Mouse (Mus musculus) heart, embryonic 13.5 days (tissue): ENCODE results near the gene Ell2. TPM values are rescaled to one million over a fixed set of nuclear protein-coding genes. Genes with fewer than 3 reads are reported as not detected.

ENCODE experiments used
- ATAC-seq: fragments of 200-750 bp; cut with Nextera tagmentation; 2 replicates; pipeline ENCODE4 v1.8.0; 2017; ENCODE audit warnings: moderate TSS enrichment; ENCODE audit not compliant: insufficient number of reproducible peaks, low FRiP score, low TSS enrichment; ENCODE audit errors: extremely low read depth
- H3K27ac ChIP-seq: fragments of 300-500 bp; sonication (generic); replicated peaks from 2 replicates; pipeline ENCODE4 v1.5.1; 2015; ENCODE audit warnings: moderate library complexity, mild to moderate bottlenecking, inconsistent platforms
- H3K27me3 ChIP-seq: fragments of 300-500 bp; sonication (generic); replicated peaks from 2 replicates; pipeline ENCODE4 v1.6.1; 2015; ENCODE audit warnings: mild to moderate bottlenecking, inconsistent platforms
- H3K36me3 ChIP-seq: fragments of 300-500 bp; sonication (generic); 2 replicates; pipeline ENCODE4 v1.6.1; 2015; ENCODE audit warnings: mild to moderate bottlenecking, inconsistent platforms
- H3K4me1 ChIP-seq: fragments of 300-500 bp; sonication (generic); 2 replicates; pipeline ENCODE4 v1.6.1; 2015; ENCODE audit warnings: inconsistent platforms
- H3K4me2 ChIP-seq: fragments of 300-500 bp; sonication (generic); 2 replicates; pipeline ENCODE4 v1.6.1; 2015; ENCODE audit warnings: inconsistent platforms, mild to moderate bottlenecking, moderate library complexity
- H3K4me3 ChIP-seq: fragments of 300-500 bp; sonication (generic); 2 replicates; pipeline ENCODE4 v1.5.1; 2015; ENCODE audit warnings: moderate library complexity, mild to moderate bottlenecking, inconsistent platforms
- H3K9ac ChIP-seq: fragments of 300-500 bp; sonication (generic); 2 replicates; pipeline ENCODE4 v1.6.1; 2015; ENCODE audit warnings: inconsistent platforms, mild to moderate bottlenecking, moderate library complexity
- H3K9me3 ChIP-seq: fragments of 300-500 bp; sonication (generic); 2 replicates; pipeline ENCODE4 v1.6.1; 2016; ENCODE audit warnings: inconsistent platforms
- WGBS: fragments of 180-500 bp; shearing (Covaris S2); methylation state at CpG from one replicate; pipeline ENCODE4 v1.1.7; 2015; ENCODE audit warnings: mixed read lengths; 5-methylcytosine and 5-hydroxymethylcytosine counted together
- polyA plus RNA-seq: library from polyadenylated mRNA; unstranded; fragments of >200 nt; fragmentation: Nextera tagmentation; extraction: Ambion mirVana; gene quantifications from 2 replicates; pipeline ENCODE4 v1.2.1, GENCODE M21; 2015

The Ell2 gene
- 4.6 and 4.8 TPM in 2 replicates for polyA plus RNA-seq

GRCm38 (mm10) chr13:75706457-75706856, at the start of gene Ell2:
Gene Ell2, plus strand, starts transcription at chr13:75706757.
- Histone ChIP-seq H3K27me3 (no peaks in the 10 kb centered on the region; the same call in 1 of the 2 replicates), H3K4me3 (peak within 1 kb of the TSS; percentile 83), H3K27ac (peak within 1 kb of the TSS; percentile 83), H3K4me1 (peaks cover 19% of the 10 kb centered on the region), H3K4me2 (peak within 1 kb of the TSS; percentile 84), H3K9ac (peak within 1 kb of the TSS; percentile 91), H3K9me3 (no peaks in the 10 kb centered on the region), H3K36me3 (no peaks in the 10 kb centered on the region)
- WGBS, result 91% methylated on average over 1 of the region's 1 CpGs
- ATAC-seq, result no peak

DNA sequence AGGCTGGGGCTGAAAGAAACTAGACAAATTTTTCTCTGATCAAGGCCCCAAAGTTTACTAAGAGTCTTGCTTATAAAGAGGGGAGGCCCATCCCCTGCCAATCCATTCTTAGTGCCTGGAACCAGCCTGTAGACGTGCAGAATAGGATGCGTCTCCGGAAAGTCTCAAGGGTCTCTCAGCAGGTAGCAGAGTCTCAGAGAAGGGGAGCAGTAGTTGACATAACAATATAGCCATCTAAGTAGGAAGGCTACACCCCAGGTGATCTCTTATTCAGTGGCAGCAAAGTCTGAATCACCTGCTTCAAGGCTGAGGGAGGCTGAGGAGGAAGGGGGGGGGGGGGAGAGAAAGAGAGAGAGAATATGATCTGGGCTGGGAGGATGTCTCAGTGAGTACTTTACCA, 21.1 kb upstream of the Ell2 start:
- WGBS, result 38% methylated on average over 3 of the region's 3 CpGs
- no peaks in the 10 kb centered on the region for H3K27me3 ChIP-seq
- H3K9ac ChIP-seq, result no peak overlapping the region
- no peaks in the 10 kb centered on the region for H3K9me3 ChIP-seq
- ATAC-seq, result no peak
- no peak overlapping the region for H3K4me3 ChIP-seq
- H3K36me3 ChIP-seq, result no peaks in the 10 kb centered on the region
- H3K4me2 ChIP-seq, result no peak overlapping the region
- no peak overlapping the region for H3K27ac ChIP-seq
- no peaks in the 10 kb centered on the region for H3K4me1 ChIP-seq

- Histone ChIP-seq H3K27ac (no peak overlapping the region), H3K9me3 (no peaks in the 10 kb centered on the region), H3K4me2 (no peak overlapping the region), H3K4me1 (no peaks in the 10 kb centered on the region), H3K36me3 (no peaks in the 10 kb centered on the region), H3K4me3 (no peak overlapping the region), H3K27me3 (no peaks in the 10 kb centered on the region), H3K9ac (no peak overlapping the region)
- WGBS, result 62% methylated on average over 4 of the region's 4 CpGs
- ATAC-seq, result no peak
These were observed 19.6 kb upstream of the Ell2 start for GRCm38 (mm10) chr13:75686995-75687394.

DNA sequence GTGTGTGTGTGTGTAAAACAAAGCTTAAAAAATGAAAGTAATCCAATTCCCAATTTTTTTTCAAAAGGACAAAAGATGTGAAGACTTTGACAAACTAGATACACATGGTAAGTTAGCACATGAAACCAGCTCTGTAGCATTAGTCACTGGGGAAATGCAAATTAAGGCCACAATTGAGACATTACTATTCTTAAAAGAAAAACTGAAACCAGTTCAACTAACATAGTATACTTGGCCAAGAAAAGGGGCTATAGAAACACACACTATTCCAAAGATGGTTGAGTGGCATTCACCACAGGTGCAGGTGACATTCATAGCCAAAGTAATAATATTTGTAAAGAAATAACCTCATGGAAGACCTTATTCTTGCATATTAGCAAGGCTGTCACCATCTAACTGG, 14.9 kb upstream of the Ell2 start:
- no peak for ATAC-seq
- Histone ChIP-seq H3K36me3 (no peaks in the 10 kb centered on the region), H3K9ac (no peak overlapping the region), H3K4me2 (no peak overlapping the region), H3K27me3 (no peaks in the 10 kb centered on the region), H3K4me1 (no peaks in the 10 kb centered on the region), H3K9me3 (no peaks in the 10 kb centered on the region), H3K27ac (no peak overlapping the region), H3K4me3 (no peak overlapping the region)

DNA sequence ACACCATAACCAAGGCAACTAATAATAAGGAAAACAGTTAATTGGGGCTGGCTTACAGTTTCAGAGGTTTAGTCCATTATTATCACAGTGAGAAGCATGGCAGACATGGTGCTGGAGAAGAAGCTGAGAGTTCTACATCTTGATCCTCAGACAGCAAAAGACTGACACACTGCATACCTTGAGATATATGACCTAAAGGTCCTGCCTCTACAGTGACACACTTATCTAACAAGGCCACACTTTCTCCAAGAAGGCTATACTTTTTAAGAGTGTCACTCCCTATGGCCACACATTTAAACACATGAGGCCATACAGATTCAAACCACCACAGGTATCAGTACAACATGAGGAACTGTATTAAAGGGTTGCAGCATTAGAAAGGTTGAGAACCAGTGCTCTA, 13.5 kb upstream of the Ell2 start:
- no peaks in the 10 kb centered on the region for H3K36me3 ChIP-seq
- no peak overlapping the region for H3K4me2 ChIP-seq
- ATAC-seq, result no peak
- no peaks in the 10 kb centered on the region for H3K27me3 ChIP-seq
- H3K4me3 ChIP-seq, result no peak overlapping the region
- H3K4me1 ChIP-seq, result no peaks in the 10 kb centered on the region
- H3K27ac ChIP-seq, result no peak overlapping the region
- H3K9ac ChIP-seq, result no peak overlapping the region
- no peaks in the 10 kb centered on the region for H3K9me3 ChIP-seq

GRCm38 (mm10) chr13:75702814-75703213, 3.7 kb upstream of the Ell2 start:
- ATAC-seq, result no peak
- Histone ChIP-seq H3K4me3 (no peak overlapping the region), H3K4me2 (no peak overlapping the region), H3K27ac (no peak overlapping the region), H3K9me3 (no peaks in the 10 kb centered on the region), H3K4me1 (no peaks in the 10 kb centered on the region), H3K36me3 (no peaks in the 10 kb centered on the region), H3K27me3 (no peaks in the 10 kb centered on the region), H3K9ac (no peak overlapping the region)
- WGBS, result 66% methylated on average over 5 of the region's 5 CpGs

DNA sequence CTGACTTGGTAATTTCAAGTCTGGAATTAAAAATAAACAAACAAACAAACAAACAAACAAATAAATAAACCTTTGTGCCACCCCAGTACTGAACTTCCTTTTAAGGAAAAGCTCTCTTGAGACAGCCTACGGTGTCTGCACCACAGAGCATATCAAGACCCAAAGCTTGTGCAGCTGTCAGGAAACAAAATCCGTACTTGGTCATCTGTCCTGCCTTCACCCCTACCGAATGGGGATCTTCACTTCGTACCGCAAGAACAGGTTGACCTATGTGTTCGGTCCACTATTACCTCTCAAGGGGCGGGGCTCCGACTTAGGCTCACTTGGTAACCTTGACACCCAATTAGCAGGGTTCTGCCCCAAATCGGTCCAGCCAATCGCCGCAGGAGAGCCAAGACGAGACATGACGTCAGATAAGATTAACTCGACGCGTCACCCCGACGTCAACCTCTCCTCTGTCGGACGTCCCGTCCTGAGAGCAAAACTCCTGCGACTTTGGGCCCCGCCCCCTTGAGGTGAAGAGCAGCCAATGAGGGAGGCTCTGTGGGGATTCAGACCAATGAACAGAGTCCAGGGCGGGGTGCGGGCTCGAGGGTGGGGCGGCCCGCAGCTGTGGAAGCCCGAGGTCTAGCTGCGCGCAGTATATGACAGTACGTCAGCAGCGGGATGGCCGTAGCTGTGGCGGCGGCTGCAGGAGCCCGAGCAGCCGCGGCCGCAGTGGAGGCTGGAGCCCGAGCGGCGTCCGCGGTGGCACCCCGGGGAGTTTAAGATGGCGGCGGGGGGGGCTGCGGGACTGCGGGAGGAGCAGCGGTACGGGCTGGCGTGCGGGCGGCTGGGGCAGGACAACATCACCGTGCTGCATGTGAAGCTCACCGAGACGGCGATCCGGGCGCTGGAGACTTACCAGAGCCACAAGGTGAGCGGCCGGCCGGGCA, 592 bp downstream of the Ell2 start:
- ATAC-seq, result peak; percentile 99
- Histone ChIP-seq H3K4me1 (peaks cover 19% of the 10 kb centered on the region), H3K4me2 (peak overlapping the region; percentile 84), H3K36me3 (no peaks in the 10 kb centered on the region), H3K27me3 (no peaks in the 10 kb centered on the region; the same call in 1 of the 2 replicates), H3K4me3 (peak overlapping the region; percentile 83), H3K9ac (peak overlapping the region; percentile 91), H3K9me3 (no peaks in the 10 kb centered on the region), H3K27ac (peak overlapping the region; percentile 83)
- WGBS, result 6% methylated on average over 54 of the region's 64 CpGs

- H3K4me1 ChIP-seq, result peaks cover 19% of the 10 kb centered on the region
- peak overlapping the region; percentile 83 for H3K27ac ChIP-seq
- no peaks in the 10 kb centered on the region; the same call in 1 of the 2 replicates for H3K27me3 ChIP-seq
- no peaks in the 10 kb centered on the region for H3K9me3 ChIP-seq
- peak; percentile 63 for ATAC-seq
- no peaks in the 10 kb centered on the region for H3K36me3 ChIP-seq
- peak overlapping the region; percentile 91 for H3K9ac ChIP-seq
- WGBS, result under 1% methylated on average over 80 of the region's 83 CpGs
- peak overlapping the region; percentile 84 for H3K4me2 ChIP-seq
- H3K4me3 ChIP-seq, result peak overlapping the region; percentile 83
These were observed 1.5 kb downstream of the Ell2 start for GRCm38 (mm10) chr13:75707821-75708636.

DNA sequence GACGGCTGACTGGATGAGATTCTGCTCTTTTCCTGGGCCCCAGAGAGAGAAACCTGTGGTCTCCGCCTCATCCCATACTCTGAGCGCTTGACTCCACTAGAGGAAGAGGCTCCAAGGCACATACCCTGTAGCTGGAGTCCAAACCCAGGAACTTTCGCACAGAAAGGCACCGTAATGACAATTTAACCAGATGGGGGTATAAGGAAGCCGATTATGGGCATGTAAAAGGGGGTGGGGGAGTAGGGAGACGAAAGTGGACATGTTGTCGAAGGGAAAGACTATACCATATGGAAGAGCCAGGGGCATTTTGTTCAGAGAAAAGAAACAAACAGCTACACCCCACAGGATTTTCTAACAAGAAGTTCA, 2.1 kb downstream of the Ell2 start:
- H3K27me3 ChIP-seq, result no peaks in the 10 kb centered on the region; the same call in 1 of the 2 replicates
- H3K4me2 ChIP-seq, result peak overlapping the region; percentile 84
- H3K36me3 ChIP-seq, result no peaks in the 10 kb centered on the region
- peak overlapping the region; percentile 91 for H3K9ac ChIP-seq
- H3K4me3 ChIP-seq, result peak overlapping the region; percentile 83
- peak overlapping the region; percentile 83 for H3K27ac ChIP-seq
- H3K4me1 ChIP-seq, result peaks cover 19% of the 10 kb centered on the region
- ATAC-seq, result no peak
- 8% methylated on average over 8 of the region's 8 CpGs for WGBS
- H3K9me3 ChIP-seq, result no peaks in the 10 kb centered on the region

- ATAC-seq, result no peak
- H3K27me3 ChIP-seq, result no peaks in the 10 kb centered on the region; the same call in 1 of the 2 replicates
- WGBS, result 35% methylated on average over 4 of the region's 4 CpGs
- no peaks in the 10 kb centered on the region for H3K9me3 ChIP-seq
- H3K4me1 ChIP-seq, result peaks cover 19% of the 10 kb centered on the region
- peak overlapping the region; percentile 91 for H3K9ac ChIP-seq
- peak overlapping the region; percentile 83 for H3K27ac ChIP-seq
- no peaks in the 10 kb centered on the region for H3K36me3 ChIP-seq
- H3K4me2 ChIP-seq, result peak overlapping the region; percentile 84
- H3K4me3 ChIP-seq, result peak overlapping the region; percentile 83
These were observed 2.6 kb downstream of the Ell2 start for GRCm38 (mm10) chr13:75709026-75709778.

GRCm38 (mm10) chr13:75710152-75710551, 3.6 kb downstream of the Ell2 start:
- H3K27ac ChIP-seq, result no peak overlapping the region

More at GRCm38 (mm10) chr13:75710152-75710551, 3.6 kb downstream of the Ell2 start:
- Histone ChIP-seq H3K9me3 (no peaks in the 10 kb centered on the region), H3K27me3 (no peaks in the 10 kb centered on the region; the same call in 1 of the 2 replicates), H3K4me3 (peak overlapping the region; percentile 83), H3K4me2 (peak overlapping the region; percentile 84), H3K36me3 (no peaks in the 10 kb centered on the region), H3K9ac (no peak overlapping the region), H3K4me1 (peaks cover 19% of the 10 kb centered on the region)
- no peak for ATAC-seq
- 65% methylated on average over 6 of the region's 6 CpGs for WGBS
